Mouse (Mus musculus): ENCODE results near the gene Ascl4. TPM values are rescaled to one million over a fixed set of nuclear protein-coding genes. Genes with fewer than 3 reads are reported as not detected.

Gene Ascl4
- polyA plus RNA-seq, 1 experiment from 2014 or later, result 1.2 TPM

DNA sequence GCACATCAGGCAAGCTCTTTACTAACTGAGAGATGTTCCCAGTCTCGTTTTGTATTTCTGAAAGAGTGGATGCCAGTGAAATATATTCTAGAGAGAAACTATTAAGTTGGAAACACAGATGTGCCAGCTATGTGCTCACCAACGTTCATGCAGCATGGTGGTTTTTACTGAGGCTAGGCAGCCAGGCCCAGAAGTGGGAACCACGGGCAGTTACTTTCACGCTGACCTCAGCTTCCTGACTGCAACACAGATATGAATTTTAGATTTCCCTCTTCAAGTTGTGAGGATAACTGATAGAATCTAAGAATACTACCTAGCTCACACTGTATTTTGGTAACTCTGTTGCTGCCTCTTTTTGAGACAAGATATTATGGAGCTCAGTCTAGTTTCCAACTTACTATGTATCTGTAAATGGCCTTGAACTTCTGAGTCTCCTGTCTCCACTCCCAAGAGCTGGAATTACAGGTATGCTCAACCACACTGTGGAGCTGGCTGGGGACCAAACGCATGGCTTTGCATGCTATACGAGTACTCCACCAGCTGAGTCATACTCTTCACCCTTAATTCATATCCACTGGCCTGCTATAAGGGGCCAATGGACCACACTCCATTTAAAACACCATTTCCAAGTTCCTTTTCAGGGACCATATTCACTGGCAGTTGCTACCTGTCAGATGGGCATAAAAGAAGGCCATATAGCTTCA lies 62.1 kb downstream of the Ascl4 start:
- no peaks in the 10 kb centered on the region for H3K36me3 ChIP-seq (replicated peaks)
- no peaks in the 10 kb centered on the region for H3K4me1 ChIP-seq
- 83% methylated on average over 6 of the region's 6 CpGs for WGBS

DNA sequence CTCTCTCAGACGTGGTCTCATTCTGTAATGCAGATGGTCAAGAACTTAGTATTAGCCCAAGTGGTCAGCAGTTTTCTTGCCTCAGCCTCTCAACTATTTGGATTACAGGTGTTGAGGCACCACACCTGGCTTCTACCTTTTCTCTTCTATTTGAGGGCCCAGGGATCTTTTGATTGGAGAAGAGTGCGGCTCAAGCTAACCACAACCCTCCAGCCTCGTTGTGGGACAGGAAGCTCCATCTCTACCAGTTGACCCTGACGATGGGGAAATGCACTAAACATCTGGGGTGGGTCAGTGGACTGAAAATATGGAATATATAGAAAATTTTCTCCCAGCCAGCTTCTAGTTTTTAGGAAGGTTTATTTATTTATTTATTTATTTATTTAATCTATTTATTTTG lies 64.9 kb downstream of the Ascl4 start:
- 91% methylated on average over 4 of the region's 4 CpGs for WGBS
- Histone ChIP-seq H3K27ac (no peak overlapping the region), H3K4me2 (no peak overlapping the region), H3K9me3 (no peaks in the 10 kb centered on the region), H3K36me3 (replicated peaks) (no peaks in the 10 kb centered on the region), H3K27me3 (replicated peaks) (no peaks in the 10 kb centered on the region), H3K4me3 (no peak overlapping the region), H3K4me1 (no peaks in the 10 kb centered on the region), H3K9ac (no peak overlapping the region)
- ATAC-seq (replicated peaks), result no peak

More for the DNA sequence above, 62.1 kb downstream of the Ascl4 start:
- Histone ChIP-seq H3K9ac (no peak overlapping the region), H3K27ac (no peak overlapping the region), H3K9me3 (no peaks in the 10 kb centered on the region), H3K27me3 (replicated peaks) (no peaks in the 10 kb centered on the region), H3K4me3 (no peak overlapping the region), H3K4me2 (no peak overlapping the region)
- ATAC-seq (replicated peaks), result no peak

DNA sequence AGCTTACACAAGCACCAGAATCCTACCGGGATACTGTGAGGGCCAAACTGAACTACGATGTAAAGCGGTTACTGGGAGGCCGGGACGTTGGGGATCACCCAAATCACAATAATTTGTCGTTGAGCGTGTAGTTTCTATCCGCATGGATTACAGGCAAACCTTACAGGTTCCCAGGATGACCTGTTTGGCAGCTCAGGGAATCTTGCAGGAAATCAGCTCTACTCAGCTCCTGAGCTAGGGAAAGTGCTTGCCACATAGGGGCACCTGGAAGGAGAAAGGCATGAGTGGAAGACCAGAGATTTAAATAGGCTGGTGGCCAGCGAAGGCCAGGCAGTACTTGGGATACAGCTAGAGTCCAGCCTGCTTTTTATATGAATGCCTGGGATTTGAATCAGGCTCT lies 66.4 kb downstream of the Ascl4 start:
- H3K4me3 ChIP-seq, result no peak overlapping the region
- H3K4me1 ChIP-seq, result no peaks in the 10 kb centered on the region
- no peaks in the 10 kb centered on the region for H3K27me3 ChIP-seq (replicated peaks)
- 88% methylated on average over 9 of the region's 9 CpGs for WGBS
- no peak overlapping the region for H3K27ac ChIP-seq
- ATAC-seq (replicated peaks), result no peak
- H3K36me3 ChIP-seq (replicated peaks), result no peaks in the 10 kb centered on the region
- H3K4me2 ChIP-seq, result no peak overlapping the region
- H3K9me3 ChIP-seq, result no peaks in the 10 kb centered on the region
- H3K9ac ChIP-seq, result no peak overlapping the region

DNA sequence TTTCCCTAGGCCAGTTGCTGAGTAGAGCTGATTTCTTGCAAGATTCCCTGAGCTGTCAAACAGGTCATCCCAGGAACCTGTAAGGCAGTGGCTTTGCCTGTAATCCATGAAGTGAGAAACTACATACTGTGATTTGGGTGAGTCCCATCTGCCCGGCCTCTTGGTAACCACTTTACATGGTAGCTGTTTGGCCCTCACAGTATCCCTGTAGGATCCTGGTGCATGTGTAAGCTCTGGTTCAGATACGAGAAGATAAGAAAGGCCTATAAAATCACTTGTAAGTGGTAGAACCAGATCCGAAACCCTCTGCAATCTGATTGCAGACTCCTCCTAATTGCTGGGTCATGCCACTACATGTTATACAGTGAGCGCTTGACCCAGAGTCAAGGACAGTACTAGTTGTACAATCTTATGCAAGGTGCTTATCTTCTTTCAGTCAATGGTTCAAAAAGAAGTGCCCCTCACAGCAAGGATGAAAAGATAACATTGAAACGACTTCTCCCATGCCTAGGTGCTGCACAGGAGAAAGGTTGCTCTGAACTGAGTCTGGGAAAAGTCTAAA lies 67.1 kb downstream of the Ascl4 start:
- H3K4me3 ChIP-seq, result no peak overlapping the region
- H3K27ac ChIP-seq, result no peak overlapping the region
- no peak overlapping the region for H3K4me2 ChIP-seq
- WGBS, result 90% methylated on average over 5 of the region's 5 CpGs
- no peak overlapping the region for H3K9ac ChIP-seq
- ATAC-seq (replicated peaks), result no peak
- H3K4me1 ChIP-seq, result no peaks in the 10 kb centered on the region
- H3K27me3 ChIP-seq (replicated peaks), result no peaks in the 10 kb centered on the region
- H3K9me3 ChIP-seq, result no peaks in the 10 kb centered on the region
- H3K36me3 ChIP-seq (replicated peaks), result no peaks in the 10 kb centered on the region

Other genes starting within 250 kb of the Ascl4 start
- gene Pwp1, start 98.2 kb upstream of the Ascl4 start, polyA plus RNA-seq (2015; fragmentation: Nextera tagmentation; extraction: Ambion mirVana), result 67.7 and 68.2 TPM in 2 replicates
- 22.7 and 24.5 TPM in 2 replicates for gene Prdm4, start 10.5 kb upstream of the Ascl4 start, polyA plus RNA-seq (2015; fragmentation: Nextera tagmentation; extraction: Ambion mirVana)
- 184 and 187 TPM in 2 replicates for gene Rtcb, start 30.1 kb downstream of the Ascl4 start, polyA plus RNA-seq (2015; fragmentation: Nextera tagmentation; extraction: Ambion mirVana)
- 0.11 TPM in 1 of 2 replicates, not detected in the other for gene Bpifc, start 84.2 kb downstream of the Ascl4 start, polyA plus RNA-seq (2015; fragmentation: Nextera tagmentation; extraction: Ambion mirVana)
- gene Fbxo7, start 94.3 kb downstream of the Ascl4 start, polyA plus RNA-seq (2015; fragmentation: Nextera tagmentation; extraction: Ambion mirVana), result 18.8 TPM in 2 replicates

Data from midbrain, embryonic 15.5 days (tissue).